Mouse (Mus musculus) kidney, postnatal 25 days (tissue): Measurements from ENCODE around the gene Ppp1r13b.
"Not testable (repeated sequence)": the region's sequence is repeated elsewhere in the genome, so short reads cannot be mapped to it uniquely, and the experiment has no call there.

Experiments
- DNase-seq, 2 experiments: peaks; one replicate each; pipeline ENCODE4 v3.0.0; 2021; ENCODE audit warnings: mixed read lengths in 2 of 2

Gene Ppp1r13b

GRCm38 (mm10) chr12:111907970-111908681, at the start of gene Ppp1r13b:
Gene Ppp1r13b (minus strand): TSS chr12:111908110.
- peak; percentile 95 to 98 for DNase-seq

- DNase-seq, result peak in 1 of 2 experiments; percentile 58
Observed at GRCm38 (mm10) chr12:111956173-111956572, 48.3 kb upstream of the Ppp1r13b start.

- no peak for DNase-seq
Observed at GRCm38 (mm10) chr12:111951701-111952100, 43.8 kb upstream of the Ppp1r13b start.

- no peak for DNase-seq
Observed at GRCm38 (mm10) chr12:111950486-111950885, 42.6 kb upstream of the Ppp1r13b start.

GRCm38 (mm10) chr12:111946716-111947115, 38.8 kb upstream of the Ppp1r13b start:
- peak; percentile 82 to 85 for DNase-seq

- DNase-seq, result not testable (repeated sequence)
Observed at GRCm38 (mm10) chr12:111945765-111946655, 38.1 kb upstream of the Ppp1r13b start.

GRCm38 (mm10) chr12:111945115-111945514, 37.2 kb upstream of the Ppp1r13b start:
- DNase-seq, result peak; percentile 57 to 77

GRCm38 (mm10) chr12:111944065-111944987, 36.4 kb upstream of the Ppp1r13b start:
- not testable (repeated sequence) for DNase-seq

- peak in 1 of 2 experiments; percentile 38 for DNase-seq
Observed at GRCm38 (mm10) chr12:111943421-111944064, 35.6 kb upstream of the Ppp1r13b start.

GRCm38 (mm10) chr12:111938623-111939177, 30.8 kb upstream of the Ppp1r13b start:
- no peak for DNase-seq

GRCm38 (mm10) chr12:111936706-111937550, 29.0 kb upstream of the Ppp1r13b start:
- DNase-seq, result peak; percentile 96

GRCm38 (mm10) chr12:111933971-111934370, 26.1 kb upstream of the Ppp1r13b start:
- no peak for DNase-seq

GRCm38 (mm10) chr12:111933032-111933704, 25.3 kb upstream of the Ppp1r13b start:
- peak; percentile 66 to 86 for DNase-seq

GRCm38 (mm10) chr12:111932513-111932912, 24.6 kb upstream of the Ppp1r13b start:
- DNase-seq, result no peak

GRCm38 (mm10) chr12:111931411-111932025, 23.6 kb upstream of the Ppp1r13b start:
- DNase-seq, result peak in 1 of 2 experiments; percentile 29

- DNase-seq, result no peak
Observed at GRCm38 (mm10) chr12:111928411-111928966, 20.6 kb upstream of the Ppp1r13b start.

GRCm38 (mm10) chr12:111927338-111927737, 19.4 kb upstream of the Ppp1r13b start:
- DNase-seq, result no peak

- no peak for DNase-seq
Observed at GRCm38 (mm10) chr12:111923117-111923516, 15.2 kb upstream of the Ppp1r13b start.

- no peak for DNase-seq
Observed at GRCm38 (mm10) chr12:111920046-111920445, 12.1 kb upstream of the Ppp1r13b start.
